Mouse (Mus musculus) left cerebral cortex, postnatal 25 days (tissue): Measurements from ENCODE around the gene Pigc. TPM values are rescaled to one million over a fixed set of nuclear protein-coding genes. Genes with fewer than 3 reads are reported as not detected.

Source experiments
- DNase-seq, 2 experiments: peaks; one replicate each; pipeline ENCODE4 v3.0.0; 2022; ENCODE audit warnings: low spot score in 2 of 2, mixed read lengths in 1 of 2
- intact Hi-C: fragments of 180-260 bp; cut with DNase I; formaldehyde crosslinking; loops from one replicate; pipeline ENCODE4 v1.15.1; 2025
- total RNA-seq, 2 experiments: library from RNA; stranded (reverse); gene quantifications; 2 replicates each; pipeline ENCODE4 v1.2.3; 2021

Gene Pigc
- total RNA-seq, 2 experiments from 2014 or later = 15.4 to 16.6 TPM

DNA sequence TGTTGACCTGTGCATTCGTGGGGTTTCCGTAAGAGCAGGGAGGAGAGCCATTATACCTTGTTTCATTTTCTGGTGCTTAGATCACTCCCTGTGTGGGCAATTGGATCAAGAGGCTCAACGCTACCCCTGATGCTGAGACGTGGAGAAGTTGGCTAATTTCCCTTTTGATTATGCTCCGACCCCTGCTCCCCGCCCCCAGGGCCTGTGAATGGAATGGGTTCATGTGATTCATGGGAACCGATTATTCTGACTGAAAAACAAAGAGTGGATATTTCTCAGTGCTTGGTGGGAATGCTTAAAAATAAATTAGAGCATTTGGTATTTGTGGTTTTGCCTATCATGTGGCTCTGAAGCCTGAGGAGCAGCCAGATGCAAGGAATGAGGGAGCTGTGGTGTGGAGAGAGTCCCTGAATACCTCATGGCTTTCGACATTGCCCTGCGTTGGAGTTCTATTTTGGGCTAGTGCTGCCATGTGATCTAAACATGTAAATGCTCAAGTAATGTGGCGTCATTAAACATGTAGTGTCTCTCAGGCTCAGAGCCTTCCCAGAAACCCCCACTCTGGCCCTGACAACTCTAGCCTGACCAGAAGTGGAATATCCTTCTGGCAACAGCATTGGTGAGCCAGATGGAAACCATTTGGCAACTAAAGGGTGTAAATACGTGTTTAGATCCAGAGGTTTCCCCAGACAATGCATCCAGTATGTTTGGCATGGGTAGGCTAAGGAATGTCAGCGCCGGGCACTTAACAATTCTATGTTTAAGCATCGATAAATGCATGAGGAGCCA, 34.9 kb downstream of the Pigc start:
- intact Hi-C loops = no loop called here
- DNase-seq = no peak

DNA sequence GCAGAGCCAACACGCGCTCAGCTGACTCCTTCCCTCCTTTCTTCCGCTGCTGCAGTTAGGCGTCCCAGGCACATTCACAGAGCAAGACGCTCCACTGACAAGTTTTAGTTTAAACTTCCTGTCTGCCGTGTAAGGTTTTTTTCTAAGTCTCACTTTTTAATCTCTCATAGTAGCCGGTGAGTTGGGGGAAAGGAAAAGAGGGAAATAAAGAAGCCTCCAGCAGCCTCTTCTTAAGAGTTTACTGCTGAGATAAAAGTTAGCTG, 35.5 kb downstream of the Pigc start:
- DNase-seq = no peak
- intact Hi-C loops = no loop called here

DNA sequence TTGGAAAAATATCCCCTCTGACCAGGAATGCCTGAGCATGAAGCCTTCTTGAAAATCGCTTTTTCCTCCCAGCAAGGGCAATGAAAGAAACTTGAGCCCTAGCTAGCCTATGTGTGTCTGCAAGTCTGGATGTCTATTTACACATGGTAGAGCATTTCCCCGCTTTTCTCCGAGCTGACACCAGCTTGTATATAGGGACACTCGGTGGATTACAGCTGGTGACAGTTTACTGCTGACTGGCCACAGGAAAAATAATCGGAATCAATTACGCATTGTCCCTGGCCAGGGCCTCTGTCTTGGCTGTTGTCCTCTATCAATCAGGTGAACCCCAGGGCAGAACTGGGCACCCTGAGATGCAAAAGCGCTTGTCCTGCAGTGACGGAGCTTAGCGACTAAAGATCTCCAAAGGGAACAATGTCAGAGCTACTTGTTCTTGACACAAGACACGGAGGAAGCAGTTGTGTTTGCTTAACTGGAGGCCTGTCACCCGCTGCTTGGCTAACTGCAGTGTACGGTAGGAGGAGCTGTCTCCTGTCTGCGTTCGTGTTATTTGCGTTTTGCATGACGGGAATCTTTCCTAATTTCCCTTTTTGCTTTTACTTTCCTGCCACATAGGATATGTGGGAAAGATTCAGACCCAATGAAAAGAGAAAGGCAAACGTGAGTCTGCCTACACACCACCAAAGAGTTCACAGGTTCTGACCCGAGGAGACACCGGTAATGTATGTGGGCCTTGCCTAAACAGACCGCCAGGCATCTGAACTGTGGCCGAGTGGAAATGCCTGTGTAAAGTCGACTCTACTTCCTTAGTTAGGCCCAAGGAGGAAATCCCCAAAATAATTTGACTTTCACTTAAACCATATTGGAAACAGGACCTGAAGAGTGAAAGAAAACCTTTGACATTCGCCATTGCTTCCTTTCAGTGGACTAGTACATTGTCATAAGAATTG, 36.1 kb downstream of the Pigc start:
- intact Hi-C loops = no loop called here
- peak in 1 of 2 experiments; percentile 12 for DNase-seq

DNA sequence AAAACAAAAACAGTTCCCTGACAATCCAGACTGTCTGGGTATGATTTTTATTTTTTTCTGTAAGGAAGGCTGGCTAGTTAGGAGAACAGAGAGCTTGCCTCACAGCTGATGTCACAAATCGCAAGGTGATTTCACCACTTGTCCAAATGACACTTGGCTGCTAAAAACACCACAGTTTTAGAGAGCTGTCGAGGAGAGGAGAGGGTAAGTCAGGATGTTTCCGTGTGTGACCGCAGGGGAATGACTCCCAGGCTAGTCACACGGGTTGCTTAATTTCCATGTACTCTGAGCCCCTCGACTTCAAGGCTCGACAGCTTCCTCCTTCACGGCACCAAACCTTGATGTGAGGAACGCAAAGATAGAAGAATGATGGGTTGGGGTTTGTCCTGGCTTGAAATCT, 37.1 kb downstream of the Pigc start:
- no peak for DNase-seq
- intact Hi-C loops = no loop called here

DNA sequence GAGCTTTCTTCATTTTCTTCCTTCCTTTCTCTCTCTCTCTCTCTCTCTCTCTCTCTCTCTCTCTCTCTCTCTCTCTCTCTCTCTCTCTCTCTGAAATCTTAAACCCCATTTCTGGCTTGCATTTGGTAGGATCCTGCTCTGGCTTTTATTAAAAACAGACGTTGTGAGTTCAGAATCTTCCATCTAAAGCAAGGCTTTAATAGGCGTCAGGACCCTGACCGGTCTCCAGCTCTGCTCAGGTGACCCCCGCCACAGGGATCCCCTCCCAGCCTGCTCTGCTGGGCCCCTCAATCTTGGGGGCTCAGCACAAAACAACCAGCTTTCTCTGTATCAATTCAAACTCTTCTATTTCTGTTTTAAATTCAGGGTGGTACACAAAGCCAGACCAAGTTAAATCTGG, 39.2 kb downstream of the Pigc start:
- intact Hi-C loops = no loop called here
- no peak for DNase-seq

DNA sequence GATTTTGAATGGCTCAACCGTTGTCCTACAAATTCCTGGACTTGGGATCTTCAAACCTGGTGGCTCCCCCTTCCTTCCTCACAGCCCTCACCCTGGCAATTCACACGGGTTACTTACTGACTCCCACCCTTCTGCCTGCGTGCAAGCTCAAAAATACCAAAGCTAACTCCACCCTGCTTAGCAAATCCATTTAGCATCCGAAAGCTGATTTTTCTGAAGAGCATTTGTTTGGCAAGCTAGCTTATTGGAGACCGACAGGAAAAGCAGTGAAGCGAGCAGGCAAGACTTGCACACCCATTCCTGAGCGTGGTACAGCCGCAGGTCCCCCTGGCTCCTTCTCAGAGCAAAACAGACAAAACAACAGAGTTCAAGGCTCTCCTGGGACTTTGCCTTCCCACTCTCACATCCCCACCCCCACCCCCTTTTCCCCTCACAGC, 39.7 kb downstream of the Pigc start:
- DNase-seq = no peak
- intact Hi-C loops = no loop called here

DNA sequence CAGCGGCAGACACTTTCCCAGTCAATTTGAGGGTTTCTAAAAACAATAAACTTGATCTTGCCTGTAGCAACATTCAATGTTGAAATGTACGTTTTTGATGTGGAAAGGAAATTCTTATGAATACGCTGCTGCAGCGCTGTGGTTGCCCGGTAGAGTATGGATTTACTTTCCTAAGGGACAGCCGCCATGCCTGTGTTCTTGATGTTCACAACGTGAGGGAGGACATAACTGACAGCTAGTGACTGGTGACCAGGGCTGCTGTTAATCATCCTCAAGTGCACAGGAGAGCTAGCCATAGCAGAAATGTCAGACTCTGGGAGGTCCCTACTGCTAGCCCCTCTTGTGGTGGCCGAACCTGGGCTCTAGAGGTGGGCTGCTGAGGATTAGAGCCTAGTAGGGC, 40.1 kb downstream of the Pigc start:
- no peak for DNase-seq
- intact Hi-C loops = no loop called here

DNA sequence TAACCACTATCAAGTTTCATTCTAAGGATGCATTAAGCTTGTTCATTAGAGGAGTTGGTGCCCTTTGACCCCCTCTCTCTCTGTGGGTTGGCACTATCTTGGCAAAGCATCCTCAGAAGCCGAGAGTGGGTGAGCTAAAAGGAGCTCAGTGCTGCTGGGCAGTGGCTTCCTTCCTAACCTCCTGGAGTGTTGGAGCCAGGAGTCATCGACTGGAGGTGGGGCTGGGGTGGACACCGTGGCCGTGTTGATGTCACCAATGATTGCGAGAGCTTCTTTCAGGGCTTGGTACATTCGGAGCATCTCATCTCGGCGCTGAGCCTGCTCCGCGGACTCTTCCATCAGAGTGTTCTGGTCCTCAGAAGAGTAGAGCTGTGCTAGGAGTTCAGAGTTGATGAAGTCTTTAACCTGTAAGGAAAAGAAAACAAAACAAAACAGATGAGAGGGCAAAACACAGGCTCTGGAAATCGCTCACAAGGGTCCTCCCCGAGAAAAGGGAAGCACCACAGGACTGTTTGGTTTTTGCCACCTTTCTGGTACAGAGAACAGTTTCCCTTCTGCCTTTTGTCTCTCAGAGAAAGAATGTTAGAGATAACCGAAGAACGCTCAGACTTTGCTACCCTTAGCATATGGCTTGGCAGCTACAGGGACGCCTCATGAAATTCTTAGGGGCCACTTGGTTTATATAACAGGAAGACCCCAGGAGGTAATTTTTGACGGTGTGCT, 42.7 kb downstream of the Pigc start:
- no peak for DNase-seq

DNA sequence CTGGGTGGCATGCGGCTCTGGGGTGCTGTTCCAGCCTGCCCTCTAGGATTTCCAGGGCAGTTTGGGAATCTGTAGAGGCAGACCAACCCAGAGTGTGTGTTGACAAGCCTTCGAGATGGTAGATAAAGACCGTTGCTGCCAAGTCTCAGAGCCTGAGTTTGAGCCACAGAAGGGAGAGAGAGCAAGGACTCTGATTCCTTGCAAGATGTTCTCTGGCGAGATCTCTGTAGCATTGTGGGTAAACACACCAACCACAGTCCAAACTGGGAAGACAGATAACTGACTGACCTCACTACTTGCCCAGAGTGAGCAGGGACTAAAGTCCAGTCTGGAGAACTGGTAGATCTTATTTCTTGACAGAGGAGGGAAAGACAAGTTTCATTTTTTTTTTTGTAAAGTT, 44.6 kb downstream of the Pigc start:
- intact Hi-C loops = no loop called here

More for the DNA sequence above, 42.7 kb downstream of the Pigc start:
- intact Hi-C loops = no loop called here

DNA sequence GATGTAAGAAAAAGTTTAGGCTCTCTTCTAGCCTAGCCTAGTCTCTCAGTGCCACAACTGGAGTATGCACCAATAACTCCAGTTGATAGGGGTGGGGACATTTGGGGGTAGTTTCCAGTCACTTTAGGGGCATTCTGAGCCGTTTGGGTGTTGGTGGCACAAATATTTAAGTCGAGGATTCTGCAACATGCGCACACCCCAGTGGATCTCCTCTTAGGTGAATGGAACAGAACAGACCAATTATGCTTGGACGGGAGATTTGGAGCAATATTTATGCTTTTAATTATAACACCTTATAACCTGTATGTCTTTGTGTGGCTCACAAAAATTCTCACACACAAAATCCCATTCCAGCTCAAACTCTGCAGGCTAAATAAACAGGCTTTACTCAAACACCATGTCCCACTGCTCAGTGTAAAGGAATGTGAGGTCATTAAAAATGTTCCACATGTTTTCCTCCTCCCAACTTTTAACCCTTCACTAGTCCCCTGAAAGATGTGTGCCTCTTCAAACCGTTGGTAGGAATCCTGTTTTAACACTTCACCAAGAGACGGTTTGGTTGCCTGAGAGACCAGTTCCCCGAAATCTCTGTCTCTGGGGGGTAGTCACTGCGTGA, 46.4 kb downstream of the Pigc start:
- intact Hi-C loops = no loop called here
- DNase-seq = no peak

More for the DNA sequence above, 44.6 kb downstream of the Pigc start:
- no peak for DNase-seq

DNA sequence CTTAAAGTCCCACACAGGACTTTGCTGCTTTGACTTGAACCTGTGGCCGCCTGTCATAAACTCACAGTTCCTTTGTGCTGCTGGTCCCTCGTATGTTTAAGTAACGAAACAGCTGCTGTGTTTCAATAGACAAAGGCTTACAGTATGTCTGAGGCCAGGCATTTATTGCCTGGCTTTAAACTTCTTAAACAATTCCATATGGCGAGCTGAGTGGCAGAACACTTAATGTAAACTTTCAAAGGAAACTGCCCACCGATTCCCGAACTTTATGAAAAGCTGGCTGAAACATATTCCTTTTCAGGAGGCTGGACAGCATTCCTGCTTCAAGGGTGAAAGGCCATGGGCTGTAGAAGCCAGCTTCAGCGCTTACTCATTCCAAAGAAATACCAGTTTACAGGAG, 48.0 kb downstream of the Pigc start:
- no peak for DNase-seq
- intact Hi-C loops = no loop called here

DNA sequence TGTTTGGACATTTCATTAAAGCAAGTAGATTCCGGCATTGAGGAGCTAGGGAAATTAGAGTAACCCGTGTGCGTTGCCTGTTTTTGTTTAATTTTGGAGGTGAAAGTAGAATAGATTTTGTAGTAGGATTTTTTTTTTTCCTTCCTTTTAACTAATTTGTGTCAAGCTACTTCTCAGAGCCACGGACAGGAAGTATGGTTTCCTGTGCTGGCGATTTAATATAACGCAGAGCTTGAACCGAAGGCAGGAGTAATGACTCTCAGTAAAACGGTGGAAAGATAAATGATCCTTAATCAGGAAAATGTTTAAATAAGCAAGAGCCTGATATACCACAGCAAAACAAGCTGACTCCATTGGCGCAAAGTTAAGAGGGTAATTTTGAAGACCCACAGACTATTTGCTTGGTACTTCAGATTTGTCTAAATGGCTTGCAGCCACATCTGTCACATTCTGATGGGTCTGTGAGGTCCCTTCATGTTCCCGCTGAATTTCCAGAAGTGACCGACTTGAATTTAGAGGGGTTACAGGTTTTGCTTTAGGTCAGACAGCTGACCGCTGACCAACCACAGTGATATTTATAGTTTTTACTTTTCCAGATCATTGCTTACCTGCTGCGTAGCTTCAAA, 49.1 kb downstream of the Pigc start:
- intact Hi-C loops = no loop called here
- no peak for DNase-seq

DNA sequence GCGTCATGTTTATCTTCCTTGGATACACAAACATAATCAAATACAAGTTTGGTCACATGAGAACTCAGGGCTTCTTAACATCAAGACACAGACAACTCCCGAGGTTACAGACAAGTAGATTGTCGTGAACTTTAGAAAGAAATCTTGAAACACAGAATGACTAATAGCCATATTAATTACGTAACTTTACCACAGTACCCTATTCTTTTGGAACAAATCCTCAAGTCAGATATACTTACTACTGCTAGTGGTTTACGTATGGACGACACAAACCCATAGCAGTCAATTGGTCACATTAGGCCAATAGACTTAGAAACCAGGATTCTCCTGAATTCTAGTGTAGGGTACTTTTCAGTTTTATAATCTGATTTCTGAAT, 49.6 kb downstream of the Pigc start:
- DNase-seq = no peak
- intact Hi-C loops = no loop called here

DNA sequence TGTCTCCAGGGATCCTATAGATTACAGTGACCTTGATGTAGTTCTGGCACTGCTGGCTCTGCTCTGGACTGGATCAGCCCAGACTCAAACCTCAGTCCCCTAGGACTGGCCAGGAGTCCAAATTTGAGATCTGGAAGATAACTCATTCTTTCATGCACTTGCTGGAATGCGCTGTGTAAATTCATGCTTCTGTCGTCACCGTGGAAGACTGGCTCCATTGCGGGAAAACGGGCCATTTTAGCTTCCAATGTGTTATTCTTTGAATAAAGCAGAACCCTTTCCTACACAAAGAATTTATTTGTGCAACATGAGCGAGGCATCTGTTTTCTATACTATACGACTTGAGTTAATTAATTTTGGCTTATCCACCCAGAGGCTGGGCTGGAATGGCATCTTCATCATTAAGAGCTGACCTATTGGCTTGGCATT, 51.3 kb downstream of the Pigc start:
- no peak for DNase-seq
- intact Hi-C loops = no loop called here

DNA sequence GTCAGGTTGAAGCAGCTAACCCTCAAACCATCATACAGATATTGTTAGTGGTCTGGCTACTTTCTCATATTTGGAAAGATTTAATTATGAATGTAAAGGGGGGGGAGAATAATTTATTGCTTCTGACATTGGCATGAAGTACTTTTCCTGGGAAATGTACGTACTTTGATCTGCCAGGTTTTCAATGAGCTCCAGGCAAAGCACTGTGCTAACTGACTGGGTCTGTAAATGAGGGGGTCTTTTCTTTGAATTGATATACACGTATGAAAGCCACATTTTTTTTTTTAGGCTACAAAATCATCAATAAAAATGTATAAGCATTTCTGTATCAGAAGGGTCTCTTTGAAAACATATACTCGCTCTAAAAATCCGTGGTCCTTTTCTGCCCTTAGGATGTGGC, 51.8 kb downstream of the Pigc start:
- intact Hi-C loops = no loop called here
- DNase-seq = no peak

Other genes with a start within 250 kb of the Pigc start
- not detected for gene Fasl, start 180.7 kb upstream of the Pigc start, total RNA-seq
- gene Suco, start 92.5 kb upstream of the Pigc start, total RNA-seq = 10 to 100 TPM; 33.9 to 35.5 TPM
- not detected for gene 4930558K02Rik, start 10.4 kb downstream of the Pigc start, total RNA-seq